Mouse (Mus musculus) testis, adult 2 months (tissue): Measurements from ENCODE around the gene Scube2.

ENCODE experiments used
- CTCF ChIP-seq: fragments of 200-500 bp; IDR thresholded peaks from 2 replicates; pipeline ENCODE4 v1.5.1; 2012; ENCODE audit warnings: low read depth, mild to moderate bottlenecking, inconsistent platforms, low read length, moderate library complexity; ENCODE audit not compliant: control insufficient read depth, insufficient read depth, insufficient replicate concordance
- POLR2A ChIP-seq: fragments of 200-500 bp; IDR thresholded peaks from 2 replicates; pipeline ENCODE4 v1.6.1; 2012; ENCODE audit warnings: low read depth, mild to moderate bottlenecking, inconsistent platforms, low read length, moderate library complexity; ENCODE audit not compliant: control insufficient read depth

GRCm38 (mm10) chr7:109844100-109844499 is 21.4 kb downstream of the Scube2 start:
- no peak for TF ChIP-seq CTCF
- no peak for TF ChIP-seq POLR2A
